Mouse (Mus musculus): ENCODE results near the gene Ephx3.

DNA sequence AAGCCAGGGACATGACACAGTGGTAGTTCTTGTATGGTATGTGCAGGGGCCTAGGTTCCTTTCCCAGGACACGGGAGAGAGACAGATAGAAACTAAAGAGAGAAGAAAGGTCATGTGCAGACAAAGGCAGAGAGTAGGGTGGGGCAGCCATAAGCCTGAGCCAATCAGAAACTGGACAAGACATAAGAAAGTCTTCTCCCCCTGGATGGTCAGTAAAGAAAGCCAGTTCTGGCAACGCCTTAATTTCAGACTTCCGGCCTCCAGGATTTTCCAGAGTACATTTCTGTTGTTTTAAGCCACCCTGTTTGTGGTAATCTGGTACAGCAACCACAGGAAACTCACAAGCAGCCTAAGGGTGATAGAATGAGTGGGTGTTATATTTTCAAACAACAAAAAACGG lies 28.5 kb downstream of the Ephx3 start:
- TF ChIP-seq UBTF (IDR thresholded peaks at IDR 0.05; ENCODE audit: borderline replicate concordance, insufficient read depth, low read depth, low read length) (no peak), USF2 (IDR thresholded peaks at IDR 0.05; ENCODE audit: borderline replicate concordance in 1 of 2, insufficient read depth in 1 of 2, low read depth in 1 of 2, low read length in 2 of 2) (no peak), RCOR1 (IDR thresholded peaks at IDR 0.05; ENCODE audit: low read depth, low read length) (no peak), CTCF (IDR thresholded peaks at IDR 0.05 in 2 of 3, conservative IDR thresholded peaks at IDR 0.05 in 1 of 3; ENCODE audit: control insufficient read depth in 1 of 3, insufficient read depth in 1 of 3, low read depth in 2 of 3, low read length in 3 of 3, poor library complexity in 1 of 3, severe bottlenecking in 1 of 3) (no peak), POLR2AphosphoS2 (IDR thresholded peaks at IDR 0.05; ENCODE audit: low read length) (no peak), TAL1 (IDR thresholded peaks at IDR 0.05; ENCODE audit: low read length) (no peak), MAX (IDR thresholded peaks at IDR 0.05; ENCODE audit: low read length) (no peak), ZNF384 (IDR thresholded peaks at IDR 0.05; ENCODE audit: low read depth, low read length) (no peak), POLR2A (IDR thresholded peaks at IDR 0.05; ENCODE audit: control insufficient read depth in 1 of 2, insufficient read depth in 1 of 2, low read depth in 1 of 2, low read length in 2 of 2, poor library complexity in 1 of 2) (no peak), EP300 (IDR thresholded peaks at IDR 0.05; ENCODE audit: low read depth in 1 of 2, low read length in 2 of 2) (no peak), ZC3H11A (IDR thresholded peaks at IDR 0.05; ENCODE audit: low read depth, low read length) (no peak), TCF12 (IDR thresholded peaks at IDR 0.05; ENCODE audit: low read depth, low read length) (no peak)

All from MEL (cell line).